Mouse (Mus musculus): ENCODE measurements around the gene Nans. TPM values are rescaled to one million over a fixed set of nuclear protein-coding genes. Genes with fewer than 3 reads are reported as not detected.

Gene Nans
- polyA plus RNA-seq, 1 experiment from 2014 or later: 75.7 TPM

DNA sequence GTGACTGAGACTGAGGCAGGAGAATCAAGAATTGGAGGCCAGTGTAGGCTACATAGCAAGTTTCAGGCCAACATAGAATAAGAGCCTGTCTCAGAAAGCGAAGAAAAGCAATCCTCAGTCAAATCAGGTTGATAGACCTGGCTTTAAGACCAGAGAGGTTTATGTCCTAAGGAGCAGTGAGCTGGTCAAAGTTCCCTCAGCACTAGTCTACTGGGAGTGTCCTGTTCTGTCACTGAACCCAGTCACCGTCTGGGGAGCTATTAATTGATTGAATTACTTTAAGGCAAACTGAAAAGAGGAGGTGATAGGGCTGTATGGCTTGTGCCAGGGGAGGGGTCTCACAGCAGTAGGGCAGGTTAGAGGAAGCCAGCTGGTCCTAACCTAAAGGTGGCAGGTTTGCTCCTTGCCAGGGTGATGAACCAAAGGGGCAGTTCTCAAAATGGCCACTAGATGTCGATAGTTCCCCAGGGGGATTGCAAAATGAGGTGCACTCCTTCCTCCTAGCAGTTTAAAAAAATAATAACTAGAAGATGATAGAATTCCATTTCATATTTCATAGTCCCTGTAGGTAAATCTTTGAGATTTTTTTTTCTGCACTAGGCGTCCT lies 8.3 kb downstream of the Nans start:
- Histone ChIP-seq H3K27ac (no peak overlapping the region), H3K36me3 (replicated peaks) (peaks cover 77% of the 10 kb centered on the region), H3K9me3 (no peaks in the 10 kb centered on the region), H3K27me3 (ENCODE audit: poor library complexity, severe bottlenecking) (peaks cover 4% of the 10 kb centered on the region), H3K4me3 (no peak overlapping the region), H3K4me1 (peaks cover 6% of the 10 kb centered on the region)
- WGBS: 43% methylated on average over 4 of the region's 4 CpGs
- peak; percentile 48 for DNase-seq (ENCODE audit: extremely low spot score, low spot score)

- no peak for DNase-seq (ENCODE audit: extremely low spot score, low spot score)
- Histone ChIP-seq H3K27me3 (ENCODE audit: poor library complexity, severe bottlenecking) (peaks cover 4% of the 10 kb centered on the region), H3K4me1 (peaks cover 13% of the 10 kb centered on the region), H3K4me3 (no peak overlapping the region), H3K36me3 (replicated peaks) (peaks cover 75% of the 10 kb centered on the region), H3K9me3 (no peaks in the 10 kb centered on the region), H3K27ac (no peak overlapping the region)
- 66% methylated on average over 3 of the region's 3 CpGs for WGBS
Measured at GRCm38 (mm10) chr4:46498511-46498910, 9.5 kb downstream of the Nans start.

GRCm38 (mm10) chr4:46498976-46499375 lies 9.9 kb downstream of the Nans start:
- H3K27me3 ChIP-seq (ENCODE audit: poor library complexity, severe bottlenecking): peaks cover 8% of the 10 kb centered on the region
- H3K4me3 ChIP-seq: no peak overlapping the region
- DNase-seq (ENCODE audit: extremely low spot score, low spot score): peak; percentile 40
- H3K9me3 ChIP-seq: no peaks in the 10 kb centered on the region
- WGBS: 14% methylated on average over 4 of the region's 4 CpGs
- peaks cover 13% of the 10 kb centered on the region for H3K4me1 ChIP-seq
- peaks cover 75% of the 10 kb centered on the region for H3K36me3 ChIP-seq (replicated peaks)
- no peak overlapping the region for H3K27ac ChIP-seq

GRCm38 (mm10) chr4:46502606-46503502 lies 13.8 kb downstream of the Nans start:
- peaks cover 42% of the 10 kb centered on the region for H3K27me3 ChIP-seq (ENCODE audit: poor library complexity, severe bottlenecking)
- H3K36me3 ChIP-seq (replicated peaks): peaks cover 53% of the 10 kb centered on the region
- no peaks in the 10 kb centered on the region for H3K9me3 ChIP-seq
- peaks cover 26% of the 10 kb centered on the region for H3K4me1 ChIP-seq
- no peak for DNase-seq (ENCODE audit: extremely low spot score, low spot score)
- no peak overlapping the region for H3K27ac ChIP-seq
- no peak overlapping the region for H3K4me3 ChIP-seq
- WGBS: 82% methylated on average over 16 of the region's 16 CpGs

DNA sequence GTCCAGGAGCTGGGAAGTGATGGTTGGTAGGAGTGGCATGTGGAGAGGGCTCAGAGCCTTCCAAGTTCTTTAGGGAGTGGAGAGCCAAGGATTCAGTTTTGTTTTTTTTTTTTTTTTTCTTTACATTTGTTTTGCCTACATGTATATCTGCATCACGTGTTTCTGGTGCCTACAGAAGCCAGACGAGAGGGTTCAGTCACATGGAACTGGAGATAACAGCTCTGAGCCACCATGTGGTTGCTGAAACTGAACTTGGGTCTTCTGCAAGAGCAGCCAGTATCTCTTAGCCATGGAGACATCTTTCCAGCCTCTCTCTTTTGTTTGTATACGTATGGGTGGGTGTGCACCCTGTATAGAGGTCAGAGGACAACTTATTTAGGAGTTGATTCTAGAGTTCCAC lies 14.8 kb downstream of the Nans start:
- Histone ChIP-seq H3K27ac (no peak overlapping the region), H3K27me3 (ENCODE audit: poor library complexity, severe bottlenecking) (peaks cover 42% of the 10 kb centered on the region), H3K4me1 (peaks cover 24% of the 10 kb centered on the region), H3K4me3 (no peak overlapping the region), H3K36me3 (replicated peaks) (peaks cover 53% of the 10 kb centered on the region), H3K9me3 (no peaks in the 10 kb centered on the region)
- 80% methylated on average over 3 of the region's 3 CpGs for WGBS
- no peak for DNase-seq (ENCODE audit: extremely low spot score, low spot score)

DNA sequence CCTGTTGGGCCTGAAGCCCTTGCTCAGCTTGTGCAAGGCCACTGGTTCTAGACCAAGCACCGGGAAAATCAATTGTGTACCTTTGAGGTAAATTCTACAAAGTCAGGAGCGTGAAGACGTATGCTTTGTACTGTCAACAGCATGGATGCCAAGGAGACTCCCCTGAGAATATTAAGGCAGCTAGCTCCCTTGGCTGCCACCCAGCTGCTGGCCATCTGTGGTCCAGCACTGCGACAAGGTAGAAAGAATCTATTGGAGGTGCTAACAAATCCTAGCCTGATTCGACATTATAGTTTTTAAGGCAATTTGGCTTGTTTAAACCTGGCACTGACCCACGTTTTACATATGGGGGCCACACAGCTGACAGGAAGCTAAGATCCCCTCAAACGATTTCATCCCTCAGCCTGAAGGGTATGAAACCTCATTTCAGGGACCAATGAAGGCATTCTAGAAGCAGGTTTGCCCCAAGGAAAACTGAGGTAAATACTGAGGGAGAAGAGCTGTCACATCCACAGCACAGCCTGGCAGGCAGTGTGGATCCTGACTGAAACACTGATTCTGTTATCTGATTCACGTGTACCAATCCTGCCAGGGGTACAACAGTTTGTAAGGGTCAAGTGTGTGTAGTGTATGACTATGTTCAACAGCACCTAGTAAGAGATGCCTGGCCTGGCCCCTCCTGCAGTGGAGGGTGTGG lies 16.5 kb downstream of the Nans start:
- WGBS: 73% methylated on average over 8 of the region's 8 CpGs
- Histone ChIP-seq H3K9me3 (no peaks in the 10 kb centered on the region), H3K4me3 (no peak overlapping the region)

DNA sequence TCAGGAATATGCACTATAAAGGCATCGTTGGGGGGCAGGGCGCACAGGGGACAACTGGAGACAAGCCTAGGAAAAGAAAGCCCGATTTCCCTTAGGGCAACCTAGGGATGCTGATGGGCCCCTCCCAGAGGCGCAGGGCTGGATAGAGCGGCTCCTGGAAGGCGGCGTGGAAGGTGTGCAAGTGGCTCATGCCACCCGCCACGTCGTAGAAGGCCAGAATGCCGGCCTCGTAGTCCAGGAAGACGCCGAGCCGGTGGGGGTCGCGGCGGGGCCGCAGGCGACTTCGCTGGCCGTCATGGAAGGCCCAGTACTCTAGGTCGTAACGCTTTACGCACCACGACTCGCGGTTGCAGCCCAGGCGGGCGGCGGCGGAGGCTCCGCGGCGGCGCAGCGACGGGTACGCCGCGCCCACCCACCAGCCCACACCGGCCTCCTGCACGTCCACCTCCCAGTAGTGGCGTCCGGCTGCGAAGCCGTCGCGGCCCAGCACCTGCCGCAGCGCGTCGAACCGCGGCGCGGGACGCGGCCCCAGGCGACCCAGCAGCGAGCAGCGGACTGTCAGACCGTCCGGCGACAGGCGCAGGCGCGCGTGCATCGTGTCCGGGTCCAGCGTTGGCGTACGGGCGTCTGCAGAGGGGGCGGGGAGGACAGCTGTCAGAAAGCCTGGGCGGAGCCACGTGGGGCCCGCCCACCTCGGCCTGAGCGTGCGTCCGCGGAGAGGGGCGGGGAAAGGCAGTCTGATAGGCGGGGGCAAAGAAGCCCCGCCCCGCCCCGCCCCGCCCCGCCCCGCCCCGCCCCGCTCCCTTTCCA lies 18.0 kb downstream of the Nans start:
- DNase-seq (ENCODE audit: extremely low spot score, low spot score): peak; percentile 92
- Histone ChIP-seq H3K4me3 (peak overlapping the region; percentile 68), H3K27ac (peak overlapping the region; percentile 65), H3K27me3 (ENCODE audit: poor library complexity, severe bottlenecking) (peaks cover 37% of the 10 kb centered on the region), H3K4me1 (peaks cover 24% of the 10 kb centered on the region), H3K9me3 (no peaks in the 10 kb centered on the region), H3K36me3 (replicated peaks) (peaks cover 24% of the 10 kb centered on the region)
- under 1% methylated on average over 94 of the region's 94 CpGs for WGBS

More for the DNA sequence above, 16.5 kb downstream of the Nans start:
- H3K27ac ChIP-seq: no peak overlapping the region
- H3K27me3 ChIP-seq (ENCODE audit: poor library complexity, severe bottlenecking): peaks cover 41% of the 10 kb centered on the region
- H3K4me1 ChIP-seq: peaks cover 24% of the 10 kb centered on the region
- no peak for DNase-seq (ENCODE audit: extremely low spot score, low spot score)
- peaks cover 39% of the 10 kb centered on the region for H3K36me3 ChIP-seq (replicated peaks)

DNA sequence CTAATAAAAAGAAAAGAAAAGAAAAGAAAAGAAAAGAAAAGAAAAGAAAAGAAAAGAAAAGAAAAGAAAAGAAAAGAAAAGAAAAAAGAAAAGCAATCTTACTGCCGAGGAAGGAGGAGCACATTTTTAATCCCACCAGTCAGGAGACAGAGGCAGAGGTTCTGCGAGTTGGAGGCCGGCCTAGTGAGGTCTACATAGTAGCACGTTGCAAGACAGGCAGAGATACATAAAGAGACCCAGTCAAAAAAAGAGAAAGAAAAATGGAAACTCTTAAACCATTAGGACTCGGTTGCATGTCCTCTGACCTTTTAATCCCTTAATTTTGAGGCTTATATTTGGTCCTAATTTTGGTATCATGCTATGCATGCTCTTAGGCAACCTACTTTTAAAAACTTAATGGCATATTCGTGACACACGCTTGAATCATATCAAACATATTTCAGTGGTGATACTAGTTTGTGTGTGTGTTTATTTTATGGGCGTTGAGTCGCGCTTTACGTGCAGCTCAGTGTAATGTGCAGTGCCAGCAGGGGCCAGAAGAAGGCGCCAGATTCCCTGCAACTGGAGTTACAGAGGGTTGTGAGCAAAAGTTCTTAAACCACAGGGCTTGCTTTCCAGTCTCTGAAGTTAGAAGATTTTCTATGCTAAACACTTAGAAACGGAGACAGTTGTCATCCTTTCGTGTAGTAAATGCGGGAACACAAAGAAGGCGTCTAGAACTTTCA lies 18.9 kb downstream of the Nans start:
- peak; percentile 66 for DNase-seq (ENCODE audit: extremely low spot score, low spot score)
- peaks cover 15% of the 10 kb centered on the region for H3K36me3 ChIP-seq (replicated peaks)
- H3K27me3 ChIP-seq (ENCODE audit: poor library complexity, severe bottlenecking): peaks cover 37% of the 10 kb centered on the region
- peaks cover 20% of the 10 kb centered on the region for H3K4me1 ChIP-seq
- H3K27ac ChIP-seq: no peak overlapping the region
- 11% methylated on average over 16 of the region's 16 CpGs for WGBS
- no peaks in the 10 kb centered on the region for H3K9me3 ChIP-seq
- peak overlapping the region; percentile 68 for H3K4me3 ChIP-seq

DNA sequence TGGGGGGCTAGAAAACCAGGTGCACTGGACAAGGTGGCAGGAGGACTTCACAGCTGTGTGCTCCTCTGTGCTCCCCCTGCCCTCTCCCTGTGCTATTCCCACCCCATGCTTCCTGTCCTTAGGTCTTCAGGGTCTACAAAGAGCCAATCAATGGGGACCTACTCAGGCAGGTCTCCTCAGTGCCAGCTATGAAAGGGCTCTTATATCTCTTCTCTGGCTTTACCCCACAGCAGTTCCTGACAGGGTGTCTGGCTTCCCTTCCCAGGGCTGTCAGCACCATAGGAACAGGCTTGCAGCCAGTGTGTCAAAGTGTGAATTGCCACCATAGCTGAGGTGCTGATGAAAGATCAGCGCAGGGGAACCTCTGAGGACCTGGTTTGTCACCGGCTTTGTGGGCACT lies 31.4 kb downstream of the Nans start:
- H3K9me3 ChIP-seq: 0 out of 2 replicates have a peak, but pooled peaks cover 3% of the 10 kb centered on the region
- WGBS: 97% methylated on average over 2 of the region's 2 CpGs
- DNase-seq (ENCODE audit: extremely low spot score, low spot score): no peak

GRCm38 (mm10) chr4:46521457-46521856 lies 32.4 kb downstream of the Nans start:
- no peak overlapping the region for H3K27ac ChIP-seq
- 86% methylated on average over 10 of the region's 10 CpGs for WGBS
- no peaks in the 10 kb centered on the region for H3K36me3 ChIP-seq (replicated peaks)
- DNase-seq (ENCODE audit: extremely low spot score, low spot score): no peak
- H3K4me3 ChIP-seq: no peak overlapping the region
- H3K4me1 ChIP-seq: peaks cover 8% of the 10 kb centered on the region; the same call in 1 of the 2 replicates
- 0 out of 2 replicates have a peak, but pooled peaks cover under 1% of the 10 kb centered on the region for H3K27me3 ChIP-seq (ENCODE audit: poor library complexity, severe bottlenecking)
- 0 out of 2 replicates have a peak, but pooled peaks cover 3% of the 10 kb centered on the region for H3K9me3 ChIP-seq

More for the DNA sequence above, 31.4 kb downstream of the Nans start:
- no peak overlapping the region for H3K27ac ChIP-seq
- H3K36me3 ChIP-seq (replicated peaks): no peaks in the 10 kb centered on the region
- peaks cover 8% of the 10 kb centered on the region; the same call in 1 of the 2 replicates for H3K4me1 ChIP-seq
- H3K27me3 ChIP-seq (ENCODE audit: poor library complexity, severe bottlenecking): no peaks in the 10 kb centered on the region
- H3K4me3 ChIP-seq: no peak overlapping the region

- Histone ChIP-seq H3K27me3 (ENCODE audit: poor library complexity, severe bottlenecking) (peaks cover 15% of the 10 kb centered on the region), H3K4me3 (no peak overlapping the region), H3K4me1 (peaks cover 17% of the 10 kb centered on the region), H3K36me3 (replicated peaks) (no peaks in the 10 kb centered on the region), H3K27ac (no peak overlapping the region), H3K9me3 (0 out of 2 replicates have a peak, but pooled peaks cover 2% of the 10 kb centered on the region)
- DNase-seq (ENCODE audit: extremely low spot score, low spot score): no peak
- WGBS: 89% methylated on average over 4 of the region's 4 CpGs
Measured at GRCm38 (mm10) chr4:46523324-46523723, 34.3 kb downstream of the Nans start.
